21 mouse cellular contexts compared by ENCODE assay signal in the genomic region with DNA sequence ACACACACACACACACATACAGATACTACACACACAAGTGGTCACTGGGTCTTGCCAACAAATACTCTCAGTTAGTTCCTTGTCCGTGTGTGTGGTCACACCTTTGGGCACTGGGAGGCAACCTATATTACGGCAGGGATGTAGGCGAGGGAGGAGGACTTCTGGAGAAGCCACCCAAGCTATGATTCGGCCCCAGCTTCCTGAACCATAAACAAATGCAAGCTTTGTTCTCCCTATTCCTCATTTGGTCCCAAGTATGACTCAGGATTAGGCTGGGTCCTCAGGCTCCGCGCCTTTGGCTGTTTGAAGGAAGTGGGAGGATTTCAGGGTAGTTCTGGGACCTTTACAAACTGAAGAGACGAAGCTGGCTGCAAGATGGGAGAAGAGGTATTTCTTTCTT.
A peak's percentile ranks its signal among the peaks of the same experiment; 100 is the strongest.
DNase-seq lines count a peak whose midpoint lies in the region; ATAC-seq and TF ChIP-seq lines count a peak whose summit lies in the region.
"Had no signal": no experiment of that assay in that cellular context is flagged by ENCODE, and none has a peak within 500 bp of the region (broad histone marks: within the 10 kb centered on the region; RNA-seq: fewer than 3 reads in every experiment).

No protein-coding gene starts in this region.

- no peak overlapping the region for H3K9ac ChIP-seq in lung, postnatal 0 days (replicated peaks; ENCODE audit: low read depth)
- no peak overlapping the region for H3K9ac ChIP-seq in stomach, postnatal 0 days (ENCODE audit: low read length)
- H3K9ac ChIP-seq: forebrain, embryonic 12.5 days; heart, embryonic 13.5 days; hindbrain, embryonic 12.5 days; lung, embryonic 14.5 days; neural tube, embryonic 13.5 days had no signal

- WGBS in lung, postnatal 0 days = 54% methylated on average over 7 of the region's 7 CpGs
- 50% methylated on average over 7 of the region's 7 CpGs for WGBS in stomach, postnatal 0 days

- no peak for TF ChIP-seq CTCF in lung, postnatal 0 days (IDR thresholded peaks at IDR 0.05)
- TF ChIP-seq CTCF in stomach, postnatal 0 days (IDR thresholded peaks at IDR 0.05; ENCODE audit: low read depth) = no peak

- no peak for TF ChIP-seq EP300 in lung, postnatal 0 days (IDR thresholded peaks at IDR 0.05)
- no peak for TF ChIP-seq EP300 in stomach, postnatal 0 days (optimal IDR thresholded peaks at IDR 0.05)

- H3K27ac ChIP-seq in lung, postnatal 0 days (ENCODE audit: low read length) = no peak overlapping the region
- H3K27ac ChIP-seq in stomach, postnatal 0 days (replicated peaks) = no peak overlapping the region
- H3K27ac ChIP-seq: forebrain, embryonic 12.5 days; heart, embryonic 13.5 days; hindbrain, embryonic 12.5 days; neural tube, embryonic 13.5 days had no signal

- no peak overlapping the region for H3K4me3 ChIP-seq in lung, postnatal 0 days (ENCODE audit: low read depth, low read length)
- no peak overlapping the region for H3K4me3 ChIP-seq in stomach, postnatal 0 days (ENCODE audit: low read depth, low read length)
- H3K4me3 ChIP-seq: forebrain, embryonic 12.5 days; heart, embryonic 13.5 days; hindbrain, embryonic 12.5 days; neural tube, embryonic 13.5 days had no signal

- H3K27me3 ChIP-seq in lung, postnatal 0 days (replicated peaks; ENCODE audit: insufficient read depth, low read length) = no peaks in the 10 kb centered on the region
- no peaks in the 10 kb centered on the region for H3K27me3 ChIP-seq in stomach, postnatal 0 days (ENCODE audit: control insufficient read depth, insufficient read depth, low read length)
- H3K27me3 ChIP-seq: CH12.LX had no signal

- H3K36me3 ChIP-seq in lung, postnatal 0 days (ENCODE audit: insufficient read depth, low read length) = no peaks in the 10 kb centered on the region
- no peaks in the 10 kb centered on the region for H3K36me3 ChIP-seq in stomach, postnatal 0 days (ENCODE audit: control insufficient read depth, insufficient read depth, low read length)
- H3K36me3 ChIP-seq: forebrain, embryonic 12.5 days; heart, embryonic 13.5 days; hindbrain, embryonic 12.5 days; neural tube, embryonic 13.5 days had no signal

- no peak overlapping the region for H3K4me2 ChIP-seq in lung, postnatal 0 days (replicated peaks; ENCODE audit: low read depth, low read length)
- no peak overlapping the region for H3K4me2 ChIP-seq in stomach, postnatal 0 days (replicated peaks; ENCODE audit: low read depth)
- H3K4me2 ChIP-seq: forebrain, embryonic 12.5 days; heart, embryonic 13.5 days; hindbrain, embryonic 12.5 days; lung, embryonic 14.5 days; neural tube, embryonic 13.5 days had no signal

- intact Hi-C loops in heart, postnatal 10 days (cut with DNase I) = no loop called here

- peak; percentile 54 for ATAC-seq in lung, postnatal 0 days
- peak; percentile 74 for ATAC-seq in stomach, postnatal 0 days (ENCODE audit: low FRiP score, low TSS enrichment)
- ATAC-seq: inflammation-experienced regulatory T-cells, adult 6 months had no signal

- H3K9me3 ChIP-seq in lung, postnatal 0 days (ENCODE audit: low read length) = no peaks in the 10 kb centered on the region
- no peaks in the 10 kb centered on the region for H3K9me3 ChIP-seq in stomach, postnatal 0 days (ENCODE audit: control insufficient read depth, low read length)
- H3K9me3 ChIP-seq: forebrain, embryonic 12.5 days; heart, embryonic 13.5 days; hindbrain, embryonic 12.5 days; neural tube, embryonic 13.5 days had no signal

- H3K4me1 ChIP-seq in lung, postnatal 0 days (ENCODE audit: insufficient read depth, low read depth, low read length) = no peaks in the 10 kb centered on the region
- H3K4me1 ChIP-seq in stomach, postnatal 0 days (replicated peaks; ENCODE audit: control insufficient read depth, insufficient read depth) = no peaks in the 10 kb centered on the region
- H3K4me1 ChIP-seq: forebrain, embryonic 12.5 days; heart, embryonic 13.5 days; hindbrain, embryonic 12.5 days; neural tube, embryonic 13.5 days had no signal

- peak; percentile 4 for DNase-seq in gastrocnemius, adult 18-20 months (ENCODE audit: low spot score)
- DNase-seq in gastrocnemius, postnatal 25 days = no peak
- DNase-seq in lung, postnatal 0 days (ENCODE audit: low spot score) = peak; percentile 16
- no peak for DNase-seq in lung, postnatal 14 days
- DNase-seq in heart, postnatal 10 days = peak; percentile 20
- DNase-seq in stomach, postnatal 0 days (ENCODE audit: low spot score) = peak; percentile 12
- no peak for DNase-seq in adrenal gland, adult 18-20 months (ENCODE audit: low spot score in 2 of 2)
- DNase-seq in layer of hippocampus, postnatal 14 days (ENCODE audit: low spot score in 2 of 2) = no peak
- DNase-seq: adrenal gland, postnatal 25 days; cerebellum, adult 8-10 months; kidney, adult 9 months; layer of hippocampus, postnatal 36 days; lung, embryonic 14.5 days; right cerebral cortex, postnatal 25 days; thymus, postnatal 36 days had no signal

Comparison
In these comparisons a context has a peak if more than half of its experiments do, and no peak if none do; other contexts are left out.
1. DNase-seq: peak in gastrocnemius, adult 18-20 months (single experiment), lung, postnatal 0 days (single experiment), heart, postnatal 10 days (2 of 2) and stomach, postnatal 0 days (single experiment); none in gastrocnemius, postnatal 25 days (single experiment), lung, postnatal 14 days (single experiment), adrenal gland, adult 18-20 months (0 of 2) and layer of hippocampus, postnatal 14 days (0 of 2).